Mouse (Mus musculus) ES-CJ7 (cell line): ENCODE results near the gene Hmcn1.

Source experiments
- DNase-seq: peaks from one replicate; pipeline ENCODE4 v3.0.0; 2011; ENCODE audit warnings: low read depth, low spot score

Hmcn1 gene

GRCm38 (mm10) chr1:150992711-150993161 is 499 bp downstream of the Hmcn1 start:
- no peak for DNase-seq

- no peak for DNase-seq
These were observed 1.3 kb downstream of the Hmcn1 start for GRCm38 (mm10) chr1:150991745-150992554.

GRCm38 (mm10) chr1:150984888-150985287 is 8.3 kb downstream of the Hmcn1 start:
- DNase-seq = no peak

GRCm38 (mm10) chr1:150984092-150984503 is 9.1 kb downstream of the Hmcn1 start:
- DNase-seq = no peak

DNA sequence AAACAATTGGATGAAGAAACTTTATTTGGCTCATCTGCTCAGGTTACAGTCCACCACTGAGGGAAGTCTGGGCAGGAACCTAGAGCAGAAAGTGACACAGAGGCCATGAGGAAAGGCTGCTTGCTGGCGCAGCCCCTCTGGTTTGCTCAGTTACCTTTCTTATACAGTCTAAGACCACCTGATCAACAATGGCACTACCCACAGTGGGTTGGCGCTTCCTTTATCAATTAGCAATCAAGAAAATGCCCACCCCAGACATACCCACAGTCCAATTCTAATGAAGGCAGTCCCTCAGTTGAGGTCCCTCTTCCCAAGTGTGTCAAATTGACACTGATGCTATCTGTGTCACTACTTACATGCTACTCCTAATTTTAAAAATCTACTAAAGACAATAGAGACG is 14.6 kb downstream of the Hmcn1 start:
- DNase-seq = no peak

GRCm38 (mm10) chr1:150976263-150976662 is 17.0 kb downstream of the Hmcn1 start:
- DNase-seq = no peak

DNA sequence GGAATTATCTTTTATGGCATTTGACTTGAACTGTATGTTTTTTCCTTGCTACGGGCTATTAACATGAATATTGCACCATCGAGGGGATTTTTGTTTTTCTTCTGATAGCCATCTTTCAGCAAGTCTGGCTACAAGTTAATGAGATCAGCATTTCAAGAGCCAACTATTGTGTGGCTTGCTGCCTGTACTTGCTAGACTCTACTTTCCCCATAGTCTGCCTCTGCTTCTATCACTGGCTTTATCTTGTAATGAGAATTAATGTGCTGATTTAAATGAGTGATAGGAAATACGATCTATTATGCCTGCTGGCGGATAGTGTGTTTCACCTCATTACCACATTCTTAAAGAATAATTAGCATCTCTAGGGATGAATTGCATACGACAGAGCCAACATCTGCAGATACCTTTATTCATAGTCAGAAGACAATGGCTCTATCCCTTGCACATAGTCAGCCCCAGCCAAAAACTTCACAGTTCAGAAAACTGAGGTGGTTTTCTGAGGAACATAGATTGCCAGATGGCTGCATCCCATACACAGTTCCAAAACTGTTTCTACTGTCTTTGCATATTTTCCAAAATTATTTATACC is 33.7 kb downstream of the Hmcn1 start:
- DNase-seq = no peak

DNA sequence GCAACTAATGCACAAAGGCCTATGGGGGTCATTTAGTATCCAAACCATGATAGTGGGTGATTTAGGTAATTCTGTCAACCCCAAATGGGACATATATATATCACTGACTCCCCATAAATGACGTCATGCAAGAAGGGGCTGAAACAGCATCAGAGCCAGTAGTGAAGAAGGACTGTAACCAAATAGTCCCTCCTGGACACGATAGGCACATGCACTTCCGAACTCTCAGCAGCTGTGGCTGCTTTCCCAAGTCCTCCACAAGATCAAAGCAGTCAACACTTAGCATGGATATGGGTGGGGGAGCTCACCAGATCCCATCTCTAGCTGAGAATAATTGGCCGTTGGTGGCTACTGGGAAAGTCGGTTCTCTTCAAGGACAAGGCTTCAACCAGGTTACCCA is 42.2 kb downstream of the Hmcn1 start:
- no peak for DNase-seq

DNA sequence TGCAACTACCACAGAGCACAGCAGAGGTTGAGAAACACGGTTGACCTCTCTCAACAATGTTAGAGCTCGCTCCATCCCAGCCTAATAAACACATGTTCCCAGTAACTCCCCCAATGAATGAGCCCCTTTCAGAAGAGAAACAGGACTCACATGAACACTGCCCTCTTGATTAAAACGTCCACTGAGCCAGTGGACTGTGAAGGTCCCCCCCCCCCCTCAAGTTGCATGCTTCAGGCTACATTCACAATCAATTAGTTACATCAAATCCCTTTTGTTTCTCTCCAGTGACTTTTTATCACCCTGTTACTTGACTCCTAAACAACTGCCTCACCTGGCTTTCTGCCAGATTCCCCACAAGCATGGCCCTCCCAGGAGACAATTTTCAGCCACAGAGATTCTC is 43.2 kb downstream of the Hmcn1 start:
- no peak for DNase-seq

- no peak for DNase-seq
These were observed 44.3 kb downstream of the Hmcn1 start for GRCm38 (mm10) chr1:150948911-150949310.

DNA sequence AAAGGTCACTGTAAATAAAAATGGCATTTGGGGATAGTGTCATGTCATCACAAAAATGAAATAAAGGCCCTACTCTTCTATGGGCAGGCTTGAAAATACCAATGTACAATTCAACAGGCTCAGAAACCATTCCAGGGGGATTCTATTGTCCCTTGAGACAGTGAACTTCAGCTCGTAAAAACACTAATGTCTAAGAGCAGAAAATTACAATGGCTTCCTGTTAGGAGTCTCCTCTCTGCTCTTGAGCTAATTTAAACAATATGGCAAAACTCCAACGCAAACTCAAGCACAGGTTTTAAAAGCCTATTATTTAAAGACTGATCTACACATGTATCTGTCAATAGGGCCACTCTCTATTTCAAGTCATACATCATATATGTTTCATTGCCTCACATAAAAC is 49.6 kb downstream of the Hmcn1 start:
- DNase-seq = no peak

DNA sequence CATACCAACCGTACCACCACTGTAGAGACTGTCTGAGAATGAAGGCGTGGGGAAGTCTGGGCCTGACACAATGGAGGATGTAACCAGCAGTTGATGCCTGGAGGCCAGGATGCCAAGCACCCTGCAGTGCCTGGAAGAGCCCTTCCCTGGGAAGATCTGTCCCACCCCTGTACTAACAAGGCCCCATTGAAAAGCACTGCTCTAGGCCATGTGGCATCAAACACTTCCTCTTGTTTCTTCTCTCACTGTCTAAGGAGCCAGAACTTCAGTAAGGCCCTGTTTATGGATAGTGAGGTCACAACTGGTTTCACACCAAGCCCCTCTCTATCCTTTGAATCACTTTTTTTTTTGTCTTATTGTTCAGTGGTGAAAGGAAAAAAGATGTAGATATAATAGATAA is 51.1 kb downstream of the Hmcn1 start:
- DNase-seq = no peak

- DNase-seq = no peak
These were observed 56.4 kb downstream of the Hmcn1 start for GRCm38 (mm10) chr1:150936821-150937220.

DNA sequence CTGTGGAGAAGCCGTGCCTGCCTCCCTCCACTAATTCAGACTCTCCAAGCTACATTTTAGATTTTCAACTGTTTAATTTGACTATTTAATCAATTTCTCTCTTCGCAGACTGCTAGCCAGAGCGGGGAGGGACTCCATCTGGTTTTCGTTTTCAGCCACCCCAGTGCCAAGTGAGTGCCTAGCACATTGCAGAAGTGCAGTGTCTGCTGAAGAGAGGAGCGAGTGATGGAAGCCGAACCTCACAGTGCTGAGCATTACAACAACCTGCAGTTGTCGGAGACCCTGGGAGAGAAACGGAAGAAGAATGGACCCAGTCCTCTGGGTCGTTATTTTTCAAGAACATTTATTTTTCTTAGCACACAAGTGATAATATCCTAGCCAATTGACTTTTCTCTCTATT is 59.6 kb downstream of the Hmcn1 start:
- no peak for DNase-seq

GRCm38 (mm10) chr1:150920860-150921259 is 72.4 kb downstream of the Hmcn1 start:
- no peak for DNase-seq

DNA sequence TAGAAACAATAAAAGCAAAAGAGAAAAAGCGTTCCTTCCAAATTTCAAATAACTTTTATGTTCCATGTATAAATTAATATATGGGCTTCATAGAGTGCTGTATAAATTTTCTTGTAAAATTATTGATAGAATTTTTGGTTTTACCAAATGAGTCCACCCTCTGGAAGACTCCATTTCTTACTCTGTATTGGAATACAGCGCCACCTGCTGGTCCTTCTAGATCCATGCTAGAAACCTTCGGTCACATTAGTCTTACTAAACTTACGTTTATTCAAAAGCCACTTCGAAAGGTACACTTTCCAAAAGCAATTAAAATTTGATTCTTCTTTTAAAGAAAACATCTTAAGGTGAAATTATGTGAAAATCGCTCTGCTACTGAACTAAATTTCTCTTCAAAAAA is 73.0 kb downstream of the Hmcn1 start:
- peak; percentile 67 for DNase-seq

GRCm38 (mm10) chr1:150914936-150915335 is 78.3 kb downstream of the Hmcn1 start:
- DNase-seq = no peak

DNA sequence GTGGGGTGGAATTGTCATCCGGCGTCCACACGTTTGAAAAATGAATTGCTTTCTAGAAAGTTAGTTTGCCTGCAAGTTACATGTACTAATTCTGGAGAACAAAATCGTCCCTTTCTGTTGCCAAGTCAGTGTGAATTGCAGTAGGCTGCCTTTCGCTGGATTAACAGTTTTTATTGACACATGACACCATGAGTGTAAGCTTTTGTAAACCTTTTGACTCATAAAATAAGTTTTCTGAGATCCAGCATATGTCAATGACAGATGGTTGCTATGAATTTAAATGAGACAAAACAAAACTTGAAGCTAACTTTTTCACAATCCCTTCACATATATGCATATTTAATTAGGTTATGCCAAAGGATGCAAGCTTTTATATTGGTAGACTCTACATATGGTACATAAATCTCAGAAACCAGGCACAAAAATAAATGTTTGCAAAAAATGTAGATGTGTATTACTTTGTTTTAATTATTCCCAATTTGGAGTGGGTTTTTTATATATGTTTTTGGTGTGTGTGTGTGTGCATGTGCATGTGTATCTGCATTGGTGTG is 79.6 kb downstream of the Hmcn1 start:
- no peak for DNase-seq

DNA sequence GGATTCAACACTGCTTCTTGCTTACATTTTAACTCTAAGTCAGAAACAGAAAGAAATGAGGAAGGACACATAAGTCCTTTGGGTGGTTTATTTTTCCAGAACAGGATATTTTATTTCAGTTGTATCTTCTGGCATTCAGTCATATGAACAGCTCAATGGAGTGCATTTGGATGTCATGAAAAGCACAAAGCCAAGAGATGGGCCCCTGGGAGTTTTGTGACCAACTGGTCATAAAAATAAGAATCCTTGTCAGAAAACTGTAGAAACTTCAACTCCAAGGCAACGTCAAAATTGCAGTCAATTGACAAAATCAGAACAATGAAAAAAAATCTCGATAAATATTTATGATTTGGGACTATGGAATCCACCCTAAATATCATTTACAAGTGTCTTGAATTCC is 83.6 kb downstream of the Hmcn1 start:
- DNase-seq = no peak

DNA sequence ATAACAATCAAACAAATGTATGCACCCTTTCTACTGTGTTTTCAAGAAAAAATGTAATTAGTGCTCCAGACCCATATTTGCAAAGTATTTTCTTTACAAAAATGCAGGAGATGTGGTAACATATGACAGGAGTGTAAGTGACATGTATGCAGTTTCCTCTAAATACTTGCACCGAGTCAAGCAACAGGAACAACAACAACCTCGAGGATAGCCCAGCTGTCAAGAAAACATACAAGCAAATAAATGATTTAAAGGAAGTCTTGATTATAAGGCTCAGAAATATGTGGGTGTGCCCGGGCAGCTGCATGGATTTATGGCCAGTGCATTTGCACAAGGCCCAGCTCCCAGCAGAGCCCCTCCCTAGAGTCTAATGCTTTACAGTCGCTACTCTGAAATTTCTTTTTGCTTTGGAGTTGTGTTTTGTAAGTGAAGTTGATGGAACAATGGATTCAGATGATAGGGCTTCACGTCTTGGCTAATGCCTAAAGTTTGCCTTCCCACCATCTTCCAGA is 99.5 kb downstream of the Hmcn1 start:
- no peak for DNase-seq

- no peak for DNase-seq
These were observed 103.2 kb downstream of the Hmcn1 start for GRCm38 (mm10) chr1:150890017-150890416.

GRCm38 (mm10) chr1:150886267-150886666 is 107.0 kb downstream of the Hmcn1 start:
- no peak for DNase-seq

DNA sequence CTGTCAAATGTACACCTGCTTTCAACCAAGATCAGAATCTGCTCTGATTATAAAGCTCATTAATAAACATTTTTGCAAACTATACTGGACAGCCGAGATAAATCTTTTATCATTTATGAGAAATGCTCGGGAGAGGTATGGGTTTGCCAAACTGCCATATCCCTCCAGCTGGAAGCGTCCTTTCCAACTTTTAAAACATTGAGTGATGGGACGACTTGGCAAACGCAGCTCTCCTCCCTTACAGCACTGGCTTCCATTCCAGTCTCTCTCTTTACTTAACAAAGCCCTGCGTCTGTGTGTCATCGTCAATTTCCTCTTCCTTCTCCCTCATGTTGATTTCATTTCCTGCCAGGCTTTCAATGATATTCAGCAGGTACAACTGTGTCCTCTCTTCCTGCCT is 114.8 kb downstream of the Hmcn1 start:
- no peak for DNase-seq
